Mouse (Mus musculus): ENCODE results near the gene Gale. TPM values are rescaled to one million over a fixed set of nuclear protein-coding genes. Genes with fewer than 3 reads are reported as not detected.

Gene Gale
- polyA plus RNA-seq, 1 experiment: 37.0 TPM

- Histone ChIP-seq H3K27ac (ENCODE audit: control insufficient read depth, insufficient read depth, low read length) (no peak overlapping the region), H3K4me1 (replicated peaks; ENCODE audit: control insufficient read depth, insufficient read depth, low read length) (peaks cover 5% of the 10 kb centered on the region; the same call in 1 of the 2 replicates), H3K27me3 (ENCODE audit: control insufficient read depth, insufficient read depth, low read length) (no peaks in the 10 kb centered on the region), H3K4me3 (ENCODE audit: control insufficient read depth, insufficient read depth, low read length) (no peak overlapping the region), H3K36me3 (ENCODE audit: control insufficient read depth, insufficient read depth, low read length) (no peaks in the 10 kb centered on the region; the same call in 1 of the 2 replicates)
- WGBS: 98% methylated on average over 3 of the region's 3 CpGs
- DNase-seq: no peak
- TF ChIP-seq POLR2A (IDR thresholded peaks at IDR 0.05; ENCODE audit: control insufficient read depth, extremely low read depth, insufficient read depth, low read length, poor library complexity): no peak
- TF ChIP-seq CTCF (IDR thresholded peaks at IDR 0.05; ENCODE audit: borderline replicate concordance, control insufficient read depth, extremely low read depth, insufficient read depth, low read length, poor library complexity): no peak
Measured at GRCm38 (mm10) chr4:135953179-135953578, 10.3 kb upstream of the Gale start.

DNA sequence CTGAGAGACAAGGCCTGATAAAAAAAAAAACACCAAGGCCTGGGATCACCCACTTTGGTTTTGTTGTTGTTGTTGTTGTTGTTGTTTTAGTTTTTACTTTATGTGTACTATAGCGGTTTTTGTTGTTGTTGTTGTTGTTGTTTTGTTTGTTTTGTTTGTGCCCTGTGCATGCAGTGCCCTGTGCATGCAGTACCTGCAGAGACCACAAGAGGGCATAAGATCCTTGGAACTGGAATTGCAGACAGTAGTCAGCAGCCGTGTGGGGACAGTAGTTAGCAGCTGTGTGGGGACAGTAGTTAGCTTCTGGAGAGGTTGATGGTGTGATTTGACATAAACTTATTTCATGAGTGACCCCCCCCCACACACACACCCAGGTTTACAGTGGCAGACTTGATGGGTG lies 9.3 kb upstream of the Gale start:
- H3K27ac ChIP-seq (ENCODE audit: control insufficient read depth, insufficient read depth, low read length): no peak overlapping the region
- DNase-seq: peak; percentile 80
- H3K27me3 ChIP-seq (ENCODE audit: control insufficient read depth, insufficient read depth, low read length): no peaks in the 10 kb centered on the region
- no peak for TF ChIP-seq CTCF (IDR thresholded peaks at IDR 0.05; ENCODE audit: borderline replicate concordance, control insufficient read depth, extremely low read depth, insufficient read depth, low read length, poor library complexity)
- no peak for TF ChIP-seq POLR2A (IDR thresholded peaks at IDR 0.05; ENCODE audit: control insufficient read depth, extremely low read depth, insufficient read depth, low read length, poor library complexity)
- H3K36me3 ChIP-seq (ENCODE audit: control insufficient read depth, insufficient read depth, low read length): no peaks in the 10 kb centered on the region; the same call in 1 of the 2 replicates
- H3K4me3 ChIP-seq (ENCODE audit: control insufficient read depth, insufficient read depth, low read length): no peak overlapping the region
- H3K4me1 ChIP-seq (replicated peaks; ENCODE audit: control insufficient read depth, insufficient read depth, low read length): no peaks in the 10 kb centered on the region
- 46% methylated on average over 2 of the region's 2 CpGs for WGBS

- no peak for DNase-seq
- H3K4me1 ChIP-seq (replicated peaks; ENCODE audit: control insufficient read depth, insufficient read depth, low read length): no peaks in the 10 kb centered on the region
- H3K27me3 ChIP-seq (ENCODE audit: control insufficient read depth, insufficient read depth, low read length): no peaks in the 10 kb centered on the region
- H3K27ac ChIP-seq (ENCODE audit: control insufficient read depth, insufficient read depth, low read length): no peak overlapping the region
- peaks cover 3% of the 10 kb centered on the region; the same call in 1 of the 2 replicates for H3K36me3 ChIP-seq (ENCODE audit: control insufficient read depth, insufficient read depth, low read length)
- H3K4me3 ChIP-seq (ENCODE audit: control insufficient read depth, insufficient read depth, low read length): no peak overlapping the region
- 98% methylated on average over 9 of the region's 9 CpGs for WGBS
- no peak for TF ChIP-seq POLR2A (IDR thresholded peaks at IDR 0.05; ENCODE audit: control insufficient read depth, extremely low read depth, insufficient read depth, low read length, poor library complexity)
- no peak for TF ChIP-seq CTCF (IDR thresholded peaks at IDR 0.05; ENCODE audit: borderline replicate concordance, control insufficient read depth, extremely low read depth, insufficient read depth, low read length, poor library complexity)
Measured at GRCm38 (mm10) chr4:135955886-135956285, 7.6 kb upstream of the Gale start.

- 0 out of 2 replicates have a peak, but pooled peaks cover 3% of the 10 kb centered on the region for H3K36me3 ChIP-seq (ENCODE audit: control insufficient read depth, insufficient read depth, low read length)
- WGBS: 95% methylated on average over 8 of the region's 8 CpGs
- no peak overlapping the region for H3K27ac ChIP-seq (ENCODE audit: control insufficient read depth, insufficient read depth, low read length)
- peaks cover 2% of the 10 kb centered on the region; the same call in 1 of the 2 replicates for H3K4me1 ChIP-seq (replicated peaks; ENCODE audit: control insufficient read depth, insufficient read depth, low read length)
- no peak for DNase-seq
- H3K27me3 ChIP-seq (ENCODE audit: control insufficient read depth, insufficient read depth, low read length): no peaks in the 10 kb centered on the region
- no peak overlapping the region for H3K4me3 ChIP-seq (ENCODE audit: control insufficient read depth, insufficient read depth, low read length)
- TF ChIP-seq CTCF (IDR thresholded peaks at IDR 0.05; ENCODE audit: borderline replicate concordance, control insufficient read depth, extremely low read depth, insufficient read depth, low read length, poor library complexity) (no peak), POLR2A (IDR thresholded peaks at IDR 0.05; ENCODE audit: control insufficient read depth, extremely low read depth, insufficient read depth, low read length, poor library complexity) (no peak)
Measured at GRCm38 (mm10) chr4:135958354-135958753, 5.2 kb upstream of the Gale start.

- no peak for TF ChIP-seq POLR2A (IDR thresholded peaks at IDR 0.05; ENCODE audit: control insufficient read depth, extremely low read depth, insufficient read depth, low read length, poor library complexity)
- peak; percentile 84; the same call in 1 of the 2 replicates for TF ChIP-seq CTCF (IDR thresholded peaks at IDR 0.05; ENCODE audit: borderline replicate concordance, control insufficient read depth, extremely low read depth, insufficient read depth, low read length, poor library complexity)
- peak; percentile 80 for DNase-seq
- WGBS: 43% methylated on average over 5 of the region's 5 CpGs
- H3K4me1 ChIP-seq (replicated peaks; ENCODE audit: control insufficient read depth, insufficient read depth, low read length): peaks cover 11% of the 10 kb centered on the region
- H3K27me3 ChIP-seq (ENCODE audit: control insufficient read depth, insufficient read depth, low read length): no peaks in the 10 kb centered on the region
- H3K27ac ChIP-seq (ENCODE audit: control insufficient read depth, insufficient read depth, low read length): no peak overlapping the region
- 0 out of 2 replicates have a peak, but pooled peaks cover 3% of the 10 kb centered on the region for H3K36me3 ChIP-seq (ENCODE audit: control insufficient read depth, insufficient read depth, low read length)
- H3K4me3 ChIP-seq (ENCODE audit: control insufficient read depth, insufficient read depth, low read length): no peak overlapping the region
Measured at GRCm38 (mm10) chr4:135960717-135961116, 2.8 kb upstream of the Gale start.

- H3K4me3 ChIP-seq (ENCODE audit: control insufficient read depth, insufficient read depth, low read length): no peak overlapping the region
- no peak for DNase-seq
- H3K4me1 ChIP-seq (replicated peaks; ENCODE audit: control insufficient read depth, insufficient read depth, low read length): peaks cover 11% of the 10 kb centered on the region
- no peak for TF ChIP-seq POLR2A (IDR thresholded peaks at IDR 0.05; ENCODE audit: control insufficient read depth, extremely low read depth, insufficient read depth, low read length, poor library complexity)
- no peak for TF ChIP-seq CTCF (IDR thresholded peaks at IDR 0.05; ENCODE audit: borderline replicate concordance, control insufficient read depth, extremely low read depth, insufficient read depth, low read length, poor library complexity)
- no peak overlapping the region for H3K27ac ChIP-seq (ENCODE audit: control insufficient read depth, insufficient read depth, low read length)
- peaks cover 3% of the 10 kb centered on the region; the same call in 1 of the 2 replicates for H3K36me3 ChIP-seq (ENCODE audit: control insufficient read depth, insufficient read depth, low read length)
- no peaks in the 10 kb centered on the region for H3K27me3 ChIP-seq (ENCODE audit: control insufficient read depth, insufficient read depth, low read length)
- WGBS: 95% methylated on average over 5 of the region's 5 CpGs
Measured at GRCm38 (mm10) chr4:135961709-135962108, 1.8 kb upstream of the Gale start.

- DNase-seq: no peak
- Histone ChIP-seq H3K27me3 (ENCODE audit: control insufficient read depth, insufficient read depth, low read length) (no peaks in the 10 kb centered on the region), H3K4me3 (ENCODE audit: control insufficient read depth, insufficient read depth, low read length) (no peak overlapping the region), H3K36me3 (ENCODE audit: control insufficient read depth, insufficient read depth, low read length) (peaks cover 4% of the 10 kb centered on the region; the same call in 1 of the 2 replicates), H3K27ac (ENCODE audit: control insufficient read depth, insufficient read depth, low read length) (no peak overlapping the region), H3K4me1 (replicated peaks; ENCODE audit: control insufficient read depth, insufficient read depth, low read length) (peaks cover 11% of the 10 kb centered on the region)
- 97% methylated on average over 7 of the region's 7 CpGs for WGBS
- TF ChIP-seq CTCF (IDR thresholded peaks at IDR 0.05; ENCODE audit: borderline replicate concordance, control insufficient read depth, extremely low read depth, insufficient read depth, low read length, poor library complexity) (no peak), POLR2A (IDR thresholded peaks at IDR 0.05; ENCODE audit: control insufficient read depth, extremely low read depth, insufficient read depth, low read length, poor library complexity) (no peak)
Measured at GRCm38 (mm10) chr4:135962198-135962597, 1.3 kb upstream of the Gale start.

All from thymus, adult 2 months (tissue).